Mouse (Mus musculus): ENCODE results near the gene Ttc28. TPM values are rescaled to one million over a fixed set of nuclear protein-coding genes. Genes with fewer than 3 reads are reported as not detected.

Ttc28 gene
- polyA plus RNA-seq, 1 experiment from 2014 or later = 21.3 TPM

DNA sequence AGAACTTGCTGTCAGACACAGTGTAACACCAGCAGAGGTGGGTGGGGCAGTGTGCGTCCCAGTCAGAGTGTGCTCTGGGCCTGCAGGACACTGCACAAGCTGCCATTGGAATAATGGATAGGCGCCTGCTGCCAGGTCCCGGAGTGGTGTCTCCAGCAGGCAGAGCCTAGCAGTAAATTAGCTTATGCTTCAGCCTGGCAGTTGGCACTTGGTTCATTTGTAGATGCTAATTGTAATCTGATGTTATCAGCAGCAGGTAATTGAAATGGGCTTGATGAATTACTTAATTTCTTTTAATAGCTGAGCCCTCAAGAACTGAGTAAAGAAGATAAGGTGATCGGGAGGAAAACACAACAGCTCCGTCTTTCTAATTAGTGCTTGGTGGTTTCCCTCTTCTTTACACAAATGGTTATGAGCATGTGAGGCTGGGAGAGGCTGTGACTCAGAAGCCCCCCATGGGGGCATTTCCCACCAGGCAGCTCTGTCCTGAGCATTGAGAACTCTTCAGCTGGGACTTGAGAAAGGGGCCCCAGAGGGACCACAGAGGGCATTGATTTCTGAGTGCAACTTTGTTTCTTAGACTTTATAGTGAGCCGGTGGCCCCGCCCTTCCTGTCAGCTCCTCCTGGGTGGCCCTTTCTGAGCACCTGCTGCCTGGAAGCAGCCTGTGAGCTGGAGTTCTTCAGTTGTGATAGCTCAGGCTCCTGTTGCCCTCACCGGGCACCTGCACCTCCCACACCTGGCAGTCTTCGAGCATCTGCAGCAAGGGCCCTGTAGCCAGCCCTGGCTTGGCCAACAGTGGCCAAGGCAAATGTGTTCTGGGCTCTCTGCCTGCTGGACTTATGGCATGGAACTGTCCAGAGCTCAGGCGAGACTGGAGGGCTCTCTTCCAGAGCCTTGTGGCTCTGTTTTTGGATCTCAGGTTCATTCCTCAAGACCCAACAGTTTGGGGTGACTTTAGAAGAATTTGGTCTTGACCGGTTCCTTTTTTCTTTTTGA, 316.2 kb downstream of the Ttc28 start:
- Histone ChIP-seq H3K27me3 (0 out of 2 replicates have a peak, but pooled peaks cover 2% of the 10 kb centered on the region), H3K9me3 (no peaks in the 10 kb centered on the region), H3K27ac (peak overlapping the region; percentile 63), H3K9ac (replicated peaks) (no peak overlapping the region), H3K36me3 (no peaks in the 10 kb centered on the region), H3K4me3 (replicated peaks) (no peak overlapping the region), H3K4me1 (replicated peaks) (peaks cover 72% of the 10 kb centered on the region), H3K4me2 (replicated peaks) (no peak overlapping the region)
- peak; percentile 66 for ATAC-seq
- 55% methylated on average over 11 of the region's 11 CpGs for WGBS

DNA sequence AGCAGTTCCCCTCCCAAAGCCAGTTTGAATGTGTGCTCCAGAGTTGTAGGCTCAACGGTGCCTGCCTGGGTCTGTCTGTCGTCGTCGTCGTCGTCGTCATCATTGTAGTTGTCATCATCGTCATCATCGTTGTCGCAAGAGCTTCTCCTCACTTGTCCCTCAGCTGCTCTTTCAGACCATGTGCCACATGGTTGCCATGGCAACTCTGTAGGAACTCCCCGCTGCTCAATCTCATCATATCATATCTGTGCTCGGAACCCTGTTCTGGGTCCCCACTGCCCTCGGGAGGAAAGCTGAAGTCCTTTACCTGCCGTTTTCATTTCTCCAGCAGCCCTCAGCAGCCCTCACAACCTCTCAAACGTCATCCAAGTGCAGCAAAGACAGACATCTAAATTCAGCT, 318.1 kb downstream of the Ttc28 start:
- H3K36me3 ChIP-seq = no peaks in the 10 kb centered on the region
- ATAC-seq = no peak
- H3K9me3 ChIP-seq = no peaks in the 10 kb centered on the region
- no peak overlapping the region for H3K4me2 ChIP-seq (replicated peaks)
- peaks cover 78% of the 10 kb centered on the region for H3K4me1 ChIP-seq (replicated peaks)
- H3K4me3 ChIP-seq (replicated peaks) = no peak overlapping the region
- no peak overlapping the region for H3K27ac ChIP-seq
- no peak overlapping the region for H3K9ac ChIP-seq (replicated peaks)
- 0 out of 2 replicates have a peak, but pooled peaks cover 2% of the 10 kb centered on the region for H3K27me3 ChIP-seq
- 73% methylated on average over 15 of the region's 15 CpGs for WGBS

DNA sequence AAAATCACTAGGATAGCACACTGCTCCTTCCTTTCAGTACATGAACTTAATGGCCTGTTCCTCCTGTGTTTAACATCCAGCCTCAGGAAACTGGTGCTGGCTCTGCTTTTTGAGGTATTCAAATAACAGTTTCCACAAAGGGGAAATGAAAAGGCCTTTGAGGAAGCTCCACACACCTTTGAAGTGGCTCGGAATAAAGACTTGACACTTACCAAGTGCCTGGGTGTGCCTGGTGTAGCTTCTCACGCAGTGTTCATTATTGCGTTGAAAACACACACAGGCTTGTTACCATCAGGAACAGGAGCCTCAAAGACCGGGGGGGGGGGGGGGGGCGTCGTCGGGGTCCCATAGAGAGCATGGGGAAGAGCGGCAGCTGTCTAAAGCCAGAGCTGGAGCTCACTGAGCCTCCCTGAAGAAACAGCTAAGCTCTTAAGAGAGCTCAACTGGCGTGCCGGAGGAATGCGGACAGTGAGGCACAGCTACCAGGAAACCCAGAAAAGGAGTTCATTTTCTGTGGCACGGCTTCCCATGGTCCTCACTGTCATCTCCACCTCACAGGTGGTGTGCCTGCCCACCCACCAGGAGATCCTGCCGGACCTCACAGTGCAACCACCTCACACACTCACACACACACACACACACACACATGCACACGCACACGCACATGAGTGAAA, 320.7 kb downstream of the Ttc28 start:
- Histone ChIP-seq H3K9ac (replicated peaks) (no peak overlapping the region), H3K4me1 (replicated peaks) (peaks cover 95% of the 10 kb centered on the region), H3K36me3 (no peaks in the 10 kb centered on the region), H3K27ac (peak overlapping the region; percentile 81), H3K4me2 (replicated peaks) (no peak overlapping the region), H3K4me3 (replicated peaks) (no peak overlapping the region), H3K9me3 (no peaks in the 10 kb centered on the region), H3K27me3 (no peaks in the 10 kb centered on the region)
- ATAC-seq = peak; percentile 32; the same call in 1 of the 2 replicates
- 25% methylated on average over 15 of the region's 15 CpGs for WGBS

DNA sequence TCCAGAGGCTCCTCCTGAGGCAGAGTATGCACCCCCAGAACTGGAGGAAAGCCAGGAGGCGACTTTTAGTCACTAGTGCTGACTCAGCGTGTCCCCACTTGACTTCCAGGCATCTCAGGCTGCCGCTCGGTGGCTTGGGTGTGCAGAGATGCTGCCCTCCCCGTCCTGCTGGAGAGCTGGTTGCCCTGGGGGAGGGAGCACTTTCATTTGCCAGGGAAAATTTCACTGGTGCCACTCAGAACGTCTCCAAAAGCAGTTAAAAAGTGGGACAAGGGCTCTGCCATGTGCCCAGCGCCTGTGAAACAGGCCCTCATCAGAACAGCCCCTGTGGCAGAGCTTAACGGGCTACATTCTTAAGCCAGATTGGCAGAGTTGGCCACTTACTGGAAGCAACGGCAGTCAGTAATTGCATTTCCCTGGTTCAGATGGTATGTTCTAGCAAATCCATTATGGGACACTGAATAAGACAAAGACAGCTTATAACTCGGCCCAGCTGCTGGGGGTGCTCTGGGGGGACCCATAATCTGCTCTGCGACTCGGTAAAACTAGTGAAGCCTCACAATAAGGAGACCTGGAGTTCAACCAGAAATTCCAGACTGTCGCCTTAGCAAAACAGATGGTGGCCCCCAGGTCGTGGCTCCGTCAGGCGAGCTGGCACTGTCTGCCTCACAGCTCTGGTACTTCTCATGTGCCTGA, 321.5 kb downstream of the Ttc28 start:
- no peak overlapping the region for H3K9ac ChIP-seq (replicated peaks)
- 31% methylated on average over 16 of the region's 16 CpGs for WGBS
- ATAC-seq = peak; percentile 66

DNA sequence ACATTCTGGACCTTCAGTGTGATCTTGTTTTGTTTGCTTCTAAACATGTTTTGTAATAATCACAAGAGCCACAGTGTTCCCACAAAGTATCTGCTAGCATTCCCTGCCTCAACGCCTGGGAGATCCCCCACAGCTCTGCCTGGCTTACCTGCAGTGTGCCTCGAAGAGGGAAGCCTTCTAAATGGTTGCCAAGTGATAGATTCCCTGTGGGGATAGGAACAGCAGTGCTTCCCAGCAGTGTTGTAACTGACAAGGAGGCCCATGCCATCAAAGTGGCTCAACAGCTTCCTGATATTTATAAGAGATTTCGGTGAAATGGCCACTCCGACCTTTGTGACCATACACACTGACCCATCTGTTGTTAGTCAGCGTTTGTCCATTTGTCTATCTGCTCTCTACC, 324.6 kb downstream of the Ttc28 start:
- Histone ChIP-seq H3K4me1 (replicated peaks) (peaks cover 83% of the 10 kb centered on the region), H3K27me3 (no peaks in the 10 kb centered on the region), H3K36me3 (no peaks in the 10 kb centered on the region), H3K4me2 (replicated peaks) (no peak overlapping the region), H3K27ac (0 out of 2 replicates have a peak overlapping the region, but pooled peaks have one; percentile 56), H3K9ac (replicated peaks) (no peak overlapping the region), H3K4me3 (replicated peaks) (no peak overlapping the region), H3K9me3 (no peaks in the 10 kb centered on the region)
- no peak for ATAC-seq
- 67% methylated on average over 5 of the region's 5 CpGs for WGBS

More for the DNA sequence above, 321.5 kb downstream of the Ttc28 start:
- Histone ChIP-seq H3K4me1 (replicated peaks) (peaks cover 93% of the 10 kb centered on the region), H3K27me3 (no peaks in the 10 kb centered on the region), H3K4me3 (replicated peaks) (no peak overlapping the region), H3K36me3 (no peaks in the 10 kb centered on the region), H3K9me3 (no peaks in the 10 kb centered on the region), H3K27ac (peak overlapping the region; percentile 81), H3K4me2 (replicated peaks) (no peak overlapping the region)

DNA sequence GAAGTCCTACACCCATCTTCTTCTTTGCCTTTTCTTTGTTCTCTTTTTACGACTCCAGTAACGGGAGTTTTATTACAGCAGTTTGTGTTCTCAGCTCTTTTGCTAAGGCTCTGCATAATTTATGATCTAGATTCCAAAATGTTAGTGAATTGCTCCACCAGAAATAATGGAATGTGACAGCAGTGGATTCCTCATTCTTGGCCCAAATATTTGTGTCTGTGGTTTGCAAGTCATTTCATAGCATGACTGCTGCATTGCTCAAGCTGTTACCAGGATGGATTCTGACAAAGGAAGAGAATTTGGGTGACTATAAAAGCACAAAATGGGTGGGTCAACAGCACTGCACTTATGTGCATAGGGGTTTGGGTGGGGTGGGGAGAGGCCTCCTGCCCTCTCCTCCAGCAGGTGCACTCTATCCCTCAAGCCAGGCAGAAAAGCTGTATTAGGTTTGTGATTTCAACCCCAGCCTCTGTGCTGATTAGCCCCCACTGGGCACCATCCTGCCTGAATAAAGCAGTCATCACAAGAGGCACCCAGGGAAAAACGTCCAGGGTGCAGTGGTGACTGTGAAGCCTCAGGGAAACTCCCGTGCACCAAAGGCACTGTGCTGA, 325.5 kb downstream of the Ttc28 start:
- H3K27ac ChIP-seq = peak overlapping the region; percentile 56
- ATAC-seq = no peak
- H3K36me3 ChIP-seq = no peaks in the 10 kb centered on the region
- H3K9me3 ChIP-seq = no peaks in the 10 kb centered on the region
- H3K4me2 ChIP-seq (replicated peaks) = no peak overlapping the region
- H3K27me3 ChIP-seq = no peaks in the 10 kb centered on the region
- WGBS = 41% methylated on average over 4 of the region's 4 CpGs
- H3K9ac ChIP-seq (replicated peaks) = no peak overlapping the region
- no peak overlapping the region for H3K4me3 ChIP-seq (replicated peaks)
- peaks cover 74% of the 10 kb centered on the region for H3K4me1 ChIP-seq (replicated peaks)

DNA sequence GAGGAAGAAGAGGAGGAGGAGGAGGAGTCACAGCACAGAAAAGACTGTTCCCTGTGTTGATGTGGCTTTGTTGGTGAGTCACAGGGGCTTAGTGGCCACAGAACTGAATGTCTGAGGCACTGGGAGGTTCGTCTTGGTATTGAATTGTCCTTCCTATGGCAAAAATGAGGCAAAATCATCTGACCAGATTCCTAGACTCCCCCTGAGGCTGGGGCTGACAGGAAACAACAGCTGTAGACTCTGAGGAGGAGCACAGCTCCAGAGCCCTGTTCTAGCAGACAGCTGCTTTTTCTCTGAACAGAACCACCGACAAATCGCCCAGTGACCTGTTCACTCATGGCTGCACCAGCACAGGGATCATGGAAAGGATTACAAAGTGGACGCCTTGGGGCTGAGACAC, 326.2 kb downstream of the Ttc28 start:
- Histone ChIP-seq H3K27ac (peak overlapping the region; percentile 52), H3K4me3 (replicated peaks) (no peak overlapping the region), H3K36me3 (no peaks in the 10 kb centered on the region), H3K9ac (replicated peaks) (no peak overlapping the region), H3K4me2 (replicated peaks) (no peak overlapping the region), H3K4me1 (replicated peaks) (peaks cover 67% of the 10 kb centered on the region), H3K9me3 (no peaks in the 10 kb centered on the region), H3K27me3 (no peaks in the 10 kb centered on the region; the same call in 1 of the 2 replicates)
- WGBS = 29% methylated on average over 4 of the region's 4 CpGs
- ATAC-seq = no peak

DNA sequence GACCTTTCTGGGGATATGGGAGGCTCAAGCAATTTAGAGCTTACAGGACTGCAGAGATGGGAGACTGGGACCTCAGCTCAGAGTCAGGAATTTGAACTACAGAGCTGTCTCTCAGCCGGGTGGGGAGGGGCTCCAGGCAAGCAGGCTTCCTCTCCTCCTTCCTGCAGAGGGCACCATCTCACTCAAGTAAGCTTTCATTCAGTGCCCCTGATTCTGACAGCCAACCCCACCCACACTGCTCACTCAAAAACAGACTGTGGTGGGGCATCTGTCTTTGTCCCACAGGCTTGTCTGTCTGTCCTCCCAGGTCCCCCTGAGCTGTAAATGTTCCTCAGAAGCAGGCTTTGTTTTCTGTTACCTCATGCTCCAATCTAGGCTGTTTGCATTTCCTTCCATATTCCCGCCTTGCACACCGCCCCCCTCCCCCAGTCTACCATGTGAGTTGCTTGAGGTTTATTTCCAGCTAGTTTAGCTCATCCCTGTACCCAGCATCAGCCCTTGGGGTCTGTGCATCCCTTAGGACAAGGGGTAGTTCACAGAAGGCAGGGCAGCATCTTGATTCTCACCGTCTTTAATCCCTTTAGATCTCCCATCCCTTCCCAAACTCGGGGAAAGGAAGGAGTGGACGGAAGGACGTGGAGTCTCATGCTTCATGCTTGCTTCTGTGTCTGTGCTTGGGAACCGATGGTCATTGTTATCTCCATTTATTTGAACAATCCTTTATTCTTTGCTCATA, 328.5 kb downstream of the Ttc28 start:
- peak; percentile 51 for ATAC-seq
- Histone ChIP-seq H3K4me1 (replicated peaks) (peaks cover 47% of the 10 kb centered on the region), H3K4me2 (replicated peaks) (peak overlapping the region; percentile 2), H3K27ac (peak overlapping the region; percentile 4; the same call in 1 of the 2 replicates), H3K36me3 (no peaks in the 10 kb centered on the region), H3K9ac (replicated peaks) (no peak overlapping the region), H3K9me3 (no peaks in the 10 kb centered on the region), H3K4me3 (replicated peaks) (no peak overlapping the region), H3K27me3 (peaks cover 3% of the 10 kb centered on the region; the same call in 1 of the 2 replicates)
- 34% methylated on average over 8 of the region's 8 CpGs for WGBS

DNA sequence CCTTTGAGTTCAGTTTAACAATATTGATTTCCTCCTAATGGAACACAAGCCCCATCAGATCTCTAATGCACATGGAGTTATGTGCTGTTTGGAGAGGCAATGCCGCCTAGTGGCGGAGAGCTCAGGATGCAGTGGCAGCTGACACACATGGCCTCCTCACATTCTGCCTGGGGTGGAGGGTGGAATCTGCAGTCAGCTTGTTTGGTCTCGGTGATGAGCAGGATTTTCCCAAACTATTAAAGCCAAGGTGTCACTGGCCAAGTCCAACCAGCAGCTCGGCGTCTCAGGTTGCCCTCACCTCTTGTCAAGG, 329.0 kb downstream of the Ttc28 start:
- H3K36me3 ChIP-seq = no peaks in the 10 kb centered on the region
- H3K27ac ChIP-seq = no peak overlapping the region
- H3K4me2 ChIP-seq (replicated peaks) = no peak overlapping the region
- WGBS = 39% methylated on average over 5 of the region's 5 CpGs
- H3K9ac ChIP-seq (replicated peaks) = no peak overlapping the region
- H3K4me1 ChIP-seq (replicated peaks) = peaks cover 47% of the 10 kb centered on the region
- peaks cover 7% of the 10 kb centered on the region; the same call in 1 of the 2 replicates for H3K27me3 ChIP-seq
- no peaks in the 10 kb centered on the region for H3K9me3 ChIP-seq
- peak; percentile 68 for ATAC-seq
- no peak overlapping the region for H3K4me3 ChIP-seq (replicated peaks)

DNA sequence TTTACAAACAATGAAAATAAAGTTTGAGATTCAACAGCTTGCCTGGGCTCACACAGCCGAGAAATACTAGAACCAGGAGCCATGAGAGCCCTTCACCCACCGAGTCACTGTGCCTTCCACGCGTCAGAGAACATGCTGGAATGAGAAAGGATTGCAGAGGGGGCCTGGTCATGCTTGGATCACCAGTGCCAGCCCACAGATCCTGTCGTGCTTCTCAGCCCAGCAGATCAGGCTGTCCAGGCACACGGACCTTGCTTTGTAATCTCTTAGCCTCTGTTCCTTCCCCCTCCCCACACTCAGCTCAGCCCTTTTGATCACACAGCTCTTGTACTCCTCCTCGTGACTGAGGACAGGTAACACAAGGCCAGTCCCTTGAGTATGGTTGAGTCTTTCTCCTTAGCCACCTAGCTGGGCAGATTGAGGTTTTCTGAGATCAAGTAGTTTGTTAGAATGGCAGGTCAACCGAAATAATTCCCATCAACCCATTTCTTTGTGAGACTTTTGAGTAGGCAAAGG, 334.4 kb downstream of the Ttc28 start:
- Histone ChIP-seq H3K27me3 (peaks cover 10% of the 10 kb centered on the region; the same call in 1 of the 2 replicates), H3K9ac (replicated peaks) (no peak overlapping the region), H3K36me3 (no peaks in the 10 kb centered on the region), H3K4me2 (replicated peaks) (no peak overlapping the region), H3K4me3 (replicated peaks) (no peak overlapping the region), H3K27ac (peak overlapping the region; percentile 83), H3K4me1 (replicated peaks) (peaks cover 60% of the 10 kb centered on the region), H3K9me3 (no peaks in the 10 kb centered on the region)
- 36% methylated on average over 8 of the region's 8 CpGs for WGBS
- no peak for ATAC-seq

DNA sequence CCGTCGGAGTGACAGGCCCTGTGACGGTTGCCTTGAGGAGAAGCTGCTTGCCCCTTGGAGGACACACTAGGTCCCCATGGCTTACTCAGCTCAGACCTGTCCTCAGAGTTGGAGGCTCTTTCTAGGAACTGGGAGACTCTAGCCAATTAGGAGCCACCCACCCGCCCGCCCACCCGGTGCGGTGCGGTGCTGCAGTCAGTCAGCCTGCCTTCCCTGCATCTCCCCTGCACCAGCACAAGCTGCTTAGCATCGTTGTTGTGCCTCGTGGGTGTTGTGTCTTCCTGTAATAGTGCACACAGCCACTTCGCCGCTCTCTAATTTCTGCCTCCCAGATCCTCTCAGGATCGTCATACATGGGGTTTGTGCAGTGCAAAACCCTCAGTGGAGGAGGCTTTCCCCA, 335.3 kb downstream of the Ttc28 start:
- WGBS = 18% methylated on average over 13 of the region's 13 CpGs
- no peaks in the 10 kb centered on the region for H3K36me3 ChIP-seq
- no peak overlapping the region for H3K4me3 ChIP-seq (replicated peaks)
- peak overlapping the region; percentile 24; the same call in 1 of the 2 replicates for H3K9ac ChIP-seq (replicated peaks)
- peaks cover 10% of the 10 kb centered on the region; the same call in 1 of the 2 replicates for H3K27me3 ChIP-seq
- H3K4me2 ChIP-seq (replicated peaks) = peak overlapping the region; percentile 19
- peak overlapping the region; percentile 83 for H3K27ac ChIP-seq
- peaks cover 69% of the 10 kb centered on the region for H3K4me1 ChIP-seq (replicated peaks)
- peak; percentile 67 for ATAC-seq
- no peaks in the 10 kb centered on the region for H3K9me3 ChIP-seq
